Mouse (Mus musculus) neural tube, embryonic 15.5 days (tissue): ENCODE measurements around the gene Clptm1. TPM values are rescaled to one million over a fixed set of nuclear protein-coding genes. Genes with fewer than 3 reads are reported as not detected.

ENCODE experiments used
- ATAC-seq: fragments of 200-750 bp; cut with Nextera tagmentation; 2 replicates; pipeline ENCODE4 v1.8.0; 2017; ENCODE audit warnings: mild to moderate bottlenecking, moderate TSS enrichment, moderate library complexity; ENCODE audit not compliant: low FRiP score
- H3K27ac ChIP-seq: fragments of 300-500 bp; sonication (generic); replicated peaks from 2 replicates; pipeline ENCODE4 v1.5.1; 2015; ENCODE audit warnings: mild to moderate bottlenecking, inconsistent platforms
- H3K27me3 ChIP-seq: fragments of 300-500 bp; sonication (generic); replicated peaks from 2 replicates; pipeline ENCODE4 v1.6.1; 2015; ENCODE audit warnings: inconsistent platforms
- H3K36me3 ChIP-seq: fragments of 300-500 bp; sonication (generic); 2 replicates; pipeline ENCODE4 v1.6.1; 2015; ENCODE audit warnings: inconsistent platforms
- H3K4me1 ChIP-seq: fragments of 300-500 bp; sonication (generic); 2 replicates; pipeline ENCODE4 v1.6.1; 2015; ENCODE audit warnings: inconsistent platforms
- H3K4me2 ChIP-seq: fragments of 300-500 bp; sonication (generic); 2 replicates; pipeline ENCODE4 v1.6.1; 2015; ENCODE audit warnings: inconsistent platforms, mild to moderate bottlenecking, moderate library complexity
- H3K4me3 ChIP-seq: fragments of 300-500 bp; sonication (generic); replicated peaks from 2 replicates; pipeline ENCODE4 v1.5.1; 2015; ENCODE audit warnings: mild to moderate bottlenecking, inconsistent platforms
- H3K9ac ChIP-seq: fragments of 300-500 bp; sonication (generic); replicated peaks from 2 replicates; pipeline ENCODE4 v1.6.1; 2015; ENCODE audit warnings: mild to moderate bottlenecking, inconsistent platforms
- H3K9me3 ChIP-seq: fragments of 300-500 bp; sonication (generic); replicated peaks from 2 replicates; pipeline ENCODE4 v1.6.1; 2016; ENCODE audit warnings: inconsistent platforms
- WGBS: fragments of 180-500 bp; shearing (Covaris S2); methylation state at CpG from one replicate; pipeline ENCODE4 v1.1.7; 2015; ENCODE audit warnings: mixed read lengths; 5-methylcytosine and 5-hydroxymethylcytosine counted together
- polyA plus RNA-seq: library from polyadenylated mRNA; unstranded; fragments of >200 nt; fragmentation: Nextera tagmentation; extraction: Ambion mirVana; gene quantifications from 2 replicates; pipeline ENCODE4 v1.2.1, GENCODE M21; 2015

Clptm1 gene
- polyA plus RNA-seq, 1 experiment from 2014 or later = 140 TPM

GRCm38 (mm10) chr7:19676662-19677061, 11.8 kb upstream of the Clptm1 start:
- no peaks in the 10 kb centered on the region for H3K36me3 ChIP-seq
- no peak overlapping the region for H3K4me2 ChIP-seq
- no peak overlapping the region for H3K4me3 ChIP-seq
- H3K27me3 ChIP-seq = no peaks in the 10 kb centered on the region
- H3K9me3 ChIP-seq = no peaks in the 10 kb centered on the region
- H3K4me1 ChIP-seq = no peaks in the 10 kb centered on the region
- no peak overlapping the region for H3K27ac ChIP-seq
- H3K9ac ChIP-seq = no peak overlapping the region
- WGBS = 70% methylated on average over 1 of the region's 1 CpGs
- ATAC-seq = no peak

- H3K9me3 ChIP-seq = no peaks in the 10 kb centered on the region
- no peaks in the 10 kb centered on the region for H3K36me3 ChIP-seq
- WGBS = 86% methylated on average over 10 of the region's 10 CpGs
- no peak overlapping the region for H3K9ac ChIP-seq
- H3K4me3 ChIP-seq = no peak overlapping the region
- no peak for ATAC-seq
- no peaks in the 10 kb centered on the region for H3K27me3 ChIP-seq
- no peak overlapping the region for H3K27ac ChIP-seq
- H3K4me1 ChIP-seq = no peaks in the 10 kb centered on the region
- H3K4me2 ChIP-seq = no peak overlapping the region
Measured at GRCm38 (mm10) chr7:19675824-19676223, 11.0 kb upstream of the Clptm1 start.

- Histone ChIP-seq H3K27ac (no peak overlapping the region), H3K4me2 (no peak overlapping the region), H3K9me3 (no peaks in the 10 kb centered on the region), H3K9ac (no peak overlapping the region), H3K36me3 (no peaks in the 10 kb centered on the region), H3K4me3 (no peak overlapping the region), H3K27me3 (no peaks in the 10 kb centered on the region), H3K4me1 (peaks cover 6% of the 10 kb centered on the region)
- no peak for ATAC-seq
- 72% methylated on average over 14 of the region's 14 CpGs for WGBS
Measured at GRCm38 (mm10) chr7:19673083-19673699, 8.4 kb upstream of the Clptm1 start.

GRCm38 (mm10) chr7:19671511-19671910, 6.7 kb upstream of the Clptm1 start:
- H3K4me1 ChIP-seq = peaks cover 7% of the 10 kb centered on the region
- 71% methylated on average over 10 of the region's 10 CpGs for WGBS
- H3K4me2 ChIP-seq = no peak overlapping the region

GRCm38 (mm10) chr7:19668947-19669721, 4.3 kb upstream of the Clptm1 start:
- peak; percentile 52 for ATAC-seq
- Histone ChIP-seq H3K4me1 (peaks cover 18% of the 10 kb centered on the region), H3K4me2 (peak overlapping the region; percentile 32; the same call in 1 of the 2 replicates), H3K27me3 (no peaks in the 10 kb centered on the region), H3K9ac (0 out of 2 replicates have a peak overlapping the region, but pooled peaks have one; percentile 10), H3K4me3 (0 out of 2 replicates have a peak overlapping the region, but pooled peaks have one; percentile 2), H3K36me3 (no peaks in the 10 kb centered on the region), H3K27ac (peak overlapping the region; percentile 78), H3K9me3 (no peaks in the 10 kb centered on the region)
- 7% methylated on average over 10 of the region's 10 CpGs for WGBS

More at GRCm38 (mm10) chr7:19671511-19671910, 6.7 kb upstream of the Clptm1 start:
- Histone ChIP-seq H3K36me3 (no peaks in the 10 kb centered on the region), H3K27me3 (no peaks in the 10 kb centered on the region), H3K4me3 (no peak overlapping the region), H3K9me3 (no peaks in the 10 kb centered on the region), H3K27ac (no peak overlapping the region), H3K9ac (no peak overlapping the region)
- no peak for ATAC-seq

GRCm38 (mm10) chr7:19667434-19667833, 2.6 kb upstream of the Clptm1 start:
- H3K4me1 ChIP-seq = peaks cover 34% of the 10 kb centered on the region
- 79% methylated on average over 2 of the region's 2 CpGs for WGBS
- H3K4me3 ChIP-seq = no peak overlapping the region
- no peaks in the 10 kb centered on the region for H3K9me3 ChIP-seq
- H3K36me3 ChIP-seq = 0 out of 2 replicates have a peak, but pooled peaks cover 4% of the 10 kb centered on the region
- H3K27me3 ChIP-seq = no peaks in the 10 kb centered on the region
- ATAC-seq = no peak
- H3K4me2 ChIP-seq = no peak overlapping the region
- no peak overlapping the region for H3K9ac ChIP-seq
- no peak overlapping the region for H3K27ac ChIP-seq

GRCm38 (mm10) chr7:19666750-19667149, 1.9 kb upstream of the Clptm1 start:
- ATAC-seq = no peak
- Histone ChIP-seq H3K4me1 (peaks cover 40% of the 10 kb centered on the region), H3K4me2 (no peak overlapping the region), H3K27ac (no peak overlapping the region; the same call in 1 of the 2 replicates), H3K4me3 (no peak overlapping the region), H3K9ac (no peak overlapping the region), H3K9me3 (no peaks in the 10 kb centered on the region), H3K27me3 (no peaks in the 10 kb centered on the region), H3K36me3 (peaks cover 4% of the 10 kb centered on the region; the same call in 1 of the 2 replicates)
- WGBS = 76% methylated on average over 3 of the region's 3 CpGs

GRCm38 (mm10) chr7:19664455-19664954, 328 bp downstream of the Clptm1 start:
- Histone ChIP-seq H3K4me3 (peak overlapping the region; percentile 100), H3K27me3 (no peaks in the 10 kb centered on the region), H3K27ac (peak overlapping the region; percentile 94), H3K36me3 (peaks cover 7% of the 10 kb centered on the region; the same call in 1 of the 2 replicates), H3K4me1 (peaks cover 46% of the 10 kb centered on the region), H3K4me2 (peak overlapping the region; percentile 88), H3K9ac (peak overlapping the region; percentile 99), H3K9me3 (no peaks in the 10 kb centered on the region)
- WGBS = under 1% methylated on average over 37 of the region's 37 CpGs
- ATAC-seq = peak; percentile 57

- Histone ChIP-seq H3K4me1 (peaks cover 40% of the 10 kb centered on the region), H3K4me2 (peak overlapping the region; percentile 88), H3K27me3 (no peaks in the 10 kb centered on the region), H3K9me3 (no peaks in the 10 kb centered on the region), H3K4me3 (peak overlapping the region; percentile 100), H3K36me3 (peaks cover 9% of the 10 kb centered on the region; the same call in 1 of the 2 replicates), H3K27ac (peak overlapping the region; percentile 94; the same call in 1 of the 2 replicates), H3K9ac (peak overlapping the region; percentile 99)
- 0 out of 2 replicates have a peak, but pooled peaks have one; percentile 6 for ATAC-seq
- 17% methylated on average over 8 of the region's 8 CpGs for WGBS
Measured at GRCm38 (mm10) chr7:19663940-19664339, 893 bp downstream of the Clptm1 start.

GRCm38 (mm10) chr7:19652614-19653013, 12.2 kb downstream of the Clptm1 start:
- no peak for ATAC-seq
- Histone ChIP-seq H3K4me3 (no peak overlapping the region), H3K9me3 (no peaks in the 10 kb centered on the region), H3K36me3 (peaks cover 60% of the 10 kb centered on the region), H3K4me1 (no peaks in the 10 kb centered on the region), H3K27ac (no peak overlapping the region), H3K27me3 (no peaks in the 10 kb centered on the region), H3K4me2 (no peak overlapping the region), H3K9ac (no peak overlapping the region)
- 94% methylated on average over 2 of the region's 2 CpGs for WGBS

GRCm38 (mm10) chr7:19651063-19651786, 13.6 kb downstream of the Clptm1 start:
- Histone ChIP-seq H3K4me2 (no peak overlapping the region), H3K9me3 (no peaks in the 10 kb centered on the region), H3K27ac (no peak overlapping the region), H3K4me3 (no peak overlapping the region), H3K27me3 (no peaks in the 10 kb centered on the region), H3K4me1 (no peaks in the 10 kb centered on the region), H3K36me3 (peaks cover 67% of the 10 kb centered on the region), H3K9ac (no peak overlapping the region)
- no peak for ATAC-seq
- 94% methylated on average over 6 of the region's 6 CpGs for WGBS
